Mouse (Mus musculus) hindbrain, embryonic 15.5 days (tissue): ENCODE data around the gene Ptpn20. TPM values are rescaled to one million over a fixed set of nuclear protein-coding genes. Genes with fewer than 3 reads are reported as not detected.
A peak's percentile ranks its signal among the peaks of the same experiment; 100 is the strongest.

ENCODE experiments used
- ATAC-seq: fragments of 200-750 bp; cut with Nextera tagmentation; 2 replicates; pipeline ENCODE4 v1.8.0; 2017; ENCODE audit warnings: low read depth, moderate number of reproducible peaks, moderate TSS enrichment; ENCODE audit not compliant: low FRiP score
- H3K27ac ChIP-seq: fragments of 300-500 bp; sonication (generic); replicated peaks from 2 replicates; pipeline ENCODE4 v1.5.1; 2015; ENCODE audit warnings: mild to moderate bottlenecking, inconsistent platforms
- H3K27me3 ChIP-seq: fragments of 300-500 bp; sonication (generic); 2 replicates; pipeline ENCODE4 v1.6.1; 2015; ENCODE audit warnings: control low read depth, inconsistent platforms
- H3K36me3 ChIP-seq: fragments of 300-500 bp; sonication (generic); 2 replicates; pipeline ENCODE4 v1.6.1; 2015; ENCODE audit warnings: control low read depth, inconsistent platforms
- H3K4me1 ChIP-seq: fragments of 300-500 bp; sonication (generic); replicated peaks from 2 replicates; pipeline ENCODE4 v1.6.1; 2015; ENCODE audit warnings: control low read depth, inconsistent platforms
- H3K4me2 ChIP-seq: fragments of 300-500 bp; sonication (generic); 2 replicates; pipeline ENCODE4 v1.6.1; 2015; ENCODE audit warnings: moderate library complexity, mild to moderate bottlenecking, inconsistent platforms
- H3K4me3 ChIP-seq: fragments of 300-500 bp; sonication (generic); 2 replicates; pipeline ENCODE4 v1.5.1; 2015; ENCODE audit warnings: mild to moderate bottlenecking, inconsistent platforms
- H3K9ac ChIP-seq: fragments of 300-500 bp; sonication (generic); 2 replicates; pipeline ENCODE4 v1.6.1; 2015; ENCODE audit warnings: inconsistent platforms
- H3K9me3 ChIP-seq: fragments of 300-500 bp; sonication (generic); 2 replicates; pipeline ENCODE4 v1.6.1; 2016; ENCODE audit warnings: control low read depth, inconsistent platforms
- WGBS: fragments of 180-500 bp; shearing (Covaris S2); methylation state at CpG from one replicate; pipeline ENCODE4 v1.1.7; 2015; 5-methylcytosine and 5-hydroxymethylcytosine counted together
- polyA plus RNA-seq: library from polyadenylated mRNA; unstranded; fragments of >200 nt; fragmentation: Nextera tagmentation; extraction: Ambion mirVana; gene quantifications from 2 replicates; pipeline ENCODE4 v1.2.1, GENCODE M21; 2015

Gene Ptpn20
- 0.08 and 0.25 TPM in 2 replicates for polyA plus RNA-seq

DNA sequence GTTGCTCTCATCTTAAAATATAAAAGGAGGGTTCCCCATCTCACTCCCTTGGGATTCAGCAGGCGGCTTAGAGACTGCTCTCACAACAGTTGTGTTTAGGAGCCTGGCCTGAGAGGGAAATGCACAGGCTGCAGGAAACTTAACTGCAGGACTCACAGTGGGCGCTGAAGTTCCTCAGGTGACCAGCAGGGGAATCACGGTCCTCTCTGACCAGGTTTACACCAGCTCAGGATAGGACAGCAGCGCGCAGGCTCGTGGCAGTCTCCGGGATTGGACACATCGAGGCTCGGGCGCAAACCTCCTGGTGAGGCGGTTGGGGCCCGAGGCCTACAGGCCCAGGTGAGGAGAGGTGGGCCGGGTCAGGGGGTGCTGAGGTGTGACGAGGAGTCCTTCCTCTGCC lies at the start of gene Ptpn20:
Ptpn20 (plus strand) TSS at position 257 of the 400 bp plus-strand sequence.
- H3K4me1 ChIP-seq, result no peaks in the 10 kb centered on the region
- 70% methylated on average over 14 of the region's 14 CpGs for WGBS

DNA sequence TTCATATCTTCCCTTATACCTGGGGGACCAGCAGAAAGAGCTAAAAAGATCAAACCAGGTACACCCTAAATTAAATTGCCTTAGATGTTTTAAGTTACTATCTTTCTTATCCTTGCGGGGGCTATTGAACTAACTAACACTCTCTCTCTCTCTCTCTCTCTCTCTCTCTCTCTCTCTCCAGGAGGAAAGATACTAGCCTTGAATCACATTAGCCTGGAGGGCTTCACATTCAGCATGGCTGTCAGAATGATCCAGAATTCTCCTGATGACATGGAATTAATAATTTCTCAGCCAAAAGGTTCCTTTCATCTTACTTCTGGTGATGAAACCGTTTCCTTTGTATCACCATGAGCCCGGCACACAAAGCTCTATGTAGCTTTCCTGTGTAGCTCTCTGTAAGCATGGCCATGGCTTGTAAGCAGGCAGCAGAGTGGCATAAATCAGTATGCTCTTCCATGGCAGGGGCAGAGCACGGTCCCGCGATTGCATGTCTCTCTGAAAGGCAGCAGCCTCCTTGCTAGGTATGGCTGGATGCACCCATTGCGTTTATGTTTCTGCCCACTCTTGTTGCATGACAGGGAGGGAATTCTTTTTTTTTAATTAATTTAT lies 49.3 kb upstream of the Ptpn20 start:
- Histone ChIP-seq H3K4me1 (no peaks in the 10 kb centered on the region), H3K4me2 (no peak overlapping the region), H3K9ac (no peak overlapping the region), H3K4me3 (no peak overlapping the region), H3K27me3 (no peaks in the 10 kb centered on the region), H3K27ac (0 out of 2 replicates have a peak overlapping the region, but pooled peaks have one; percentile 20), H3K9me3 (no peaks in the 10 kb centered on the region), H3K36me3 (no peaks in the 10 kb centered on the region)
- 73% methylated on average over 7 of the region's 7 CpGs for WGBS
- no peak for ATAC-seq

More for the DNA sequence above, at the start of gene Ptpn20:
- Histone ChIP-seq H3K9ac (no peak within 1 kb of the TSS), H3K36me3 (no peaks in the 10 kb centered on the region), H3K27ac (no peak within 1 kb of the TSS), H3K4me2 (no peak within 1 kb of the TSS), H3K4me3 (no peak within 1 kb of the TSS), H3K9me3 (no peaks in the 10 kb centered on the region), H3K27me3 (no peaks in the 10 kb centered on the region)
- ATAC-seq, result no peak

DNA sequence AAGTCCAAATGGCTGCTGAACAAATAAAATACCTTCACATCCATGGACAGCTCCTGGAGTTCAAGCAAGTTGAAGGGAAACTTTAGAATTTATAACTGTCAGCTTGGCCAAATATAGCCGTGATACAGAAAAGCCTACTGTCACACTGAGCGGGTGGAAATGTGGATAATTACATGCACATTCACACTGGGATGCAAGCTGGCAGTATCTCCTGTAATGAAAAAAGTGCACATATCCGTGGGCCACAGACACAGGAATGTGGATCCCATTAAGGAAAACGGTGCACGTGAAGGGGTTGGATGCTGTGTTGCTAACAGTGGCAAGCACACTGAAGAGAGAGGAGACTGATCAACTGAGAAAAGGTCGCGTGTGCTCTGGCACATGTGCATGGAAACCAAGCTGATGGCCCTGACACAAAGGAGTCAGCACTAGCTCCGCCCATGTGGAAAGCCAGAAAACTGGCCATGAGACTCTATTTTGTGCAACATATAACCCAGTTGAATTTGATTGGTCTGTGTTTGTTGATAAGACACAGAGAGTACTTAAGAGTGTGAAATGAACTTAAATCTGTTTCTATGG lies 43.4 kb upstream of the Ptpn20 start:
- Histone ChIP-seq H3K9me3 (no peaks in the 10 kb centered on the region), H3K9ac (no peak overlapping the region), H3K27ac (no peak overlapping the region), H3K36me3 (no peaks in the 10 kb centered on the region), H3K4me3 (no peak overlapping the region), H3K4me1 (peaks cover 16% of the 10 kb centered on the region), H3K27me3 (no peaks in the 10 kb centered on the region), H3K4me2 (no peak overlapping the region)
- ATAC-seq, result no peak
- 73% methylated on average over 8 of the region's 8 CpGs for WGBS

DNA sequence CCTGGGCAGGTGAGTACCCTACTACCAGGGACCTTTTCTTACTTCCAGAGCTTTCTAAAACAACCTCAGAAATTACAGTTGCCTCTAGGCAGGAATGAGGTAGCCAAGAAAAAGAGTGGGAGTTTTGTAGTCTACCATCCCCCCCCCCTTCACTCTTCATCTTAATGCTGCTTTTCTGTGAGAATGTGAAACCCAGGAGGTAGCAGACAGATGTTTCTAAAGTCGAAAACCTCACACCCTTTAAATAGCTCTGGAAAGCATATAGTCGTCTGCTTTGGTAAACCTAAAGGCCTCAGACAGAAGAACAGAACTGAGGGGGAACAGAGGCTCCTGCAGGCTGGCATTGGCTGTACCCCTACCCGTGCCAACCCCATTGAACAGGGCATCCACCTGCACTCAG lies 40.4 kb upstream of the Ptpn20 start:
- Histone ChIP-seq H3K4me2 (no peak overlapping the region), H3K4me3 (no peak overlapping the region), H3K4me1 (peaks cover 16% of the 10 kb centered on the region), H3K9me3 (no peaks in the 10 kb centered on the region), H3K27me3 (no peaks in the 10 kb centered on the region), H3K36me3 (no peaks in the 10 kb centered on the region), H3K9ac (no peak overlapping the region), H3K27ac (no peak overlapping the region)
- no peak for ATAC-seq
- 74% methylated on average over 3 of the region's 3 CpGs for WGBS

DNA sequence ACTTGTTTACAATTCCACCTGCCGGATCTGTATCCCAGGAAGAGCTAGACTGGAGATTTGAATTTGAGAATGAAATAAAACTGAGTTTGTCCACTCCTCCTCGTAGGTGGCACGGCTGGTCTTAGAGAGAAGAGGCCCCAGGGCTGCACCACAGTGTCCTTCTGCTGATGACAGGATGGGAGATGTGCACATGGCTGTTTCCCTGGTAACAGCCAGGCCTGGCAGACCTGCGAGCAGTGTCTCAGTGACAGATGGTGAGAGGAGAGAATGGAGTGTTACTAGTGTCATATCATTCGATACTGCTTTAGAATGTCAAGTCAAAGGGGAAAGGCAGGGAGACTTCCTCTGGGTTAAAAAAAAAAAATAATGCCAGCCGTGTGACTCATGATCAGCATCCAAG lies 39.2 kb upstream of the Ptpn20 start:
- no peaks in the 10 kb centered on the region for H3K9me3 ChIP-seq
- no peak overlapping the region for H3K4me3 ChIP-seq
- no peak overlapping the region for H3K9ac ChIP-seq
- 28% methylated on average over 6 of the region's 6 CpGs for WGBS
- H3K36me3 ChIP-seq, result no peaks in the 10 kb centered on the region
- H3K27ac ChIP-seq, result peak overlapping the region; percentile 56
- ATAC-seq, result peak; percentile 89; the same call in 1 of the 2 replicates
- no peaks in the 10 kb centered on the region for H3K27me3 ChIP-seq
- H3K4me2 ChIP-seq, result no peak overlapping the region
- H3K4me1 ChIP-seq, result peaks cover 16% of the 10 kb centered on the region

DNA sequence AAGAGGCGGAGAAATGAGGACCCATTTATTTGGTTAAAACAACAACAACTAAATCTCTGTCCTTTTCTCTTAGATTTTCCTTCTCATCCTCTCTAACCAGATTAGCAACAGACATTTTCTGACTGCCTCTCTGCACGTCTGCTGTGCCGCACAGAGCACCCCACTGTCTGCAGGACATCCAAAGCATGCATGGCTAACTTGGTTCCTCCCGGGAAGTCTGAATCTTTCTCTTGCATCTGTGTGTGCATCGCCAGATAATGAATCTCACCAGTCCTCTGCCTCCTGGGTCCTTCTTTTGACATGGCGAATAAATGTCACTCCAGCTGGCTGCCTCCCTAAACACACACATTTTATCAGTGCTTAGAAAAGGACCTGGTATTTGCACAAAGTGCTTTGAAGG lies 18.3 kb upstream of the Ptpn20 start:
- H3K9ac ChIP-seq, result no peak overlapping the region
- no peak overlapping the region for H3K27ac ChIP-seq
- 20% methylated on average over 6 of the region's 6 CpGs for WGBS
- H3K36me3 ChIP-seq, result no peaks in the 10 kb centered on the region
- ATAC-seq, result no peak
- no peaks in the 10 kb centered on the region for H3K9me3 ChIP-seq
- H3K27me3 ChIP-seq, result no peaks in the 10 kb centered on the region
- no peak overlapping the region for H3K4me2 ChIP-seq
- peaks cover 6% of the 10 kb centered on the region; the same call in 1 of the 2 replicates for H3K4me1 ChIP-seq
- H3K4me3 ChIP-seq, result no peak overlapping the region

DNA sequence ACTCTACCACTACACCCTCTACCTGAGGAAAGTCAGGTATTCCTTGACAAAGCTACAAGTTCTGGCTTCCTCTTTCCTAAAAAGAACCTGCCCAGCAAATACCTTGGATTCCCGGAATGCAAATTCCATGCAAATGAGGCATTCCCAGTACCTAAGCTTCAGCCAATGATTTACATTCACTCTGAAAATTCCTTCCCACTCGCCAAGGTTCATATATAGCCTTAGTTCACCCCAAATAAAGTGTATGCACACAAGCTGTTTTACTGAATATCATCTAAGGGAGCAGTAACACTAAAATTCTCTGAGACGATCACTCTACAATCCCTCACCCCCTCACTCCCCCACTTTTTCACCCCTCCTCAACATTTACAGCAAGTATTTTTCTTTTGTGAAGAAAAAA lies 15.4 kb upstream of the Ptpn20 start:
- no peaks in the 10 kb centered on the region for H3K36me3 ChIP-seq
- no peak overlapping the region for H3K27ac ChIP-seq
- no peaks in the 10 kb centered on the region for H3K9me3 ChIP-seq
- no peak overlapping the region for H3K4me2 ChIP-seq
- no peak for ATAC-seq
- WGBS, result 72% methylated on average over 3 of the region's 3 CpGs
- no peak overlapping the region for H3K4me3 ChIP-seq
- H3K9ac ChIP-seq, result no peak overlapping the region
- no peaks in the 10 kb centered on the region for H3K27me3 ChIP-seq
- peaks cover 6% of the 10 kb centered on the region; the same call in 1 of the 2 replicates for H3K4me1 ChIP-seq

DNA sequence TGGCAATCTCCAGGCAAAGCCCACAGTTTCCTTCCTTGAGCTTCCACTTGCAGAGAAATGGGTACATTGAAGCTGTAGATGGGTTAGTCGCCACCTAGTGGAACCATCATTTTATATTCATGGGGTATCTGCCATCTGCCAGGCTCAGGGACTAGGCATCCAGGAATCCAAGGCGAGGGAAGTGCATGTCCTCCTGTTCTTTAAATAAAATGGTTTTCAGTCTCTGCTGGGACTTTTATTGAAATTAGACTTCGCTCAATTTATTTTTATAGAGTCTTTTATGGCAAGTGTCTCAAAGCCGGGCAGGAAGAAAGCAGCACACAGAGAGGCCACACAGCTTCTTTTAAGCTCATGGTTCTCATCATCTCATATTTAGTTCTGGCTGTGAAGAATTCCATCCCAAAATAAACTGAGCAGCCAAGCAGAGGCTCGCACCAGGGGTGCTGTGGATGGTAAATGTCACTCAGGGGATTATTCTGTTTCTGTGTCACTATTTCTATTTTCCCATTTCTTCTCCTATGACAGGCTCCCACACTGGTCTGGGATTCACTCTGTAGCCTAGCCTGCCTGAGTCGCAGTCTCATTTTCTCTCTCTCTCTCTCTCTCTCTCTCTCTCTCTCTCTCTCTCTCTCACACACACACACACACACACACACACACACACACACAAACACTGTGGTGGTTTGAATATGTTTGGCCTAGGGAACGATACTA lies 9.1 kb upstream of the Ptpn20 start:
- Histone ChIP-seq H3K4me3 (no peak overlapping the region), H3K27ac (no peak overlapping the region), H3K36me3 (no peaks in the 10 kb centered on the region), H3K9ac (no peak overlapping the region), H3K9me3 (no peaks in the 10 kb centered on the region), H3K4me2 (no peak overlapping the region), H3K27me3 (no peaks in the 10 kb centered on the region), H3K4me1 (no peaks in the 10 kb centered on the region)
- ATAC-seq, result no peak
- WGBS, result 61% methylated on average over 7 of the region's 7 CpGs

DNA sequence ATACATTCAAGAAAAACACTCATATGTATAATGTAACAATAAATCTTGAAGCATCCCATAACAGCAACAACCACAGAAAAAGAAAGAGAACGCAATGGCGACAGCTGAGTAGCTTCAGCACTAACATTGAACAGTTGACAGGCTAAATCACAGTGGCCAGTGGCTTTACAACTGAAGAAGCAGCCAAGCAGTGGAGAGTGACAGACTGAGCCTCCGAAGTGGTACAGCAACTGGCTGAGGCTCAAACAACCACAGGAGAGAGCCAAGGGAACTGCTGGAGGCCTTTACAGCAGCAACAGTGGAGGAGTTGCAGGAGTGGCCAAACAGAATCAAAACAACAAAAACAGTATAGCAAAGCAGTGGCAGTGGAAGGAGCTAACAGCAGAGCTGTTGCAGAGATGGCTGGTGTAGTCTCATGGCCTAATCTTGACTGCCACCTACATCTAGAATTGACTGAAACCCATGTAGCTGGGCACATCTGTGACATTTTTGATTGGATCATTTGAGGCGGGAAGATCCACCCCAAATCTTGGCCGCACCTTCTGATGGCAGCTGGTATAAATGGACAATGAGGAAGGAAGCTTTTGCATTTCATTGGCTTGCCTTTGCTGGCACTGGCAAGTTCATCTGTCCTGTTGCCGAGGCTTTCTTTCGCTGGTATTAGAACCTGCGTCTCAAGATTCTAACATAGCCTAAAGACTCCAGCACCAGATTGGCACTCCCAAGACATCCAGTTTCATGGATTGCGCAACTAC lies 9.5 kb downstream of the Ptpn20 start:
- 89% methylated on average over 9 of the region's 9 CpGs for WGBS
- Histone ChIP-seq H3K4me2 (no peak overlapping the region), H3K4me1 (no peaks in the 10 kb centered on the region), H3K9ac (no peak overlapping the region), H3K9me3 (no peaks in the 10 kb centered on the region), H3K36me3 (no peaks in the 10 kb centered on the region), H3K27ac (no peak overlapping the region), H3K4me3 (no peak overlapping the region), H3K27me3 (no peaks in the 10 kb centered on the region)
- ATAC-seq, result no peak

DNA sequence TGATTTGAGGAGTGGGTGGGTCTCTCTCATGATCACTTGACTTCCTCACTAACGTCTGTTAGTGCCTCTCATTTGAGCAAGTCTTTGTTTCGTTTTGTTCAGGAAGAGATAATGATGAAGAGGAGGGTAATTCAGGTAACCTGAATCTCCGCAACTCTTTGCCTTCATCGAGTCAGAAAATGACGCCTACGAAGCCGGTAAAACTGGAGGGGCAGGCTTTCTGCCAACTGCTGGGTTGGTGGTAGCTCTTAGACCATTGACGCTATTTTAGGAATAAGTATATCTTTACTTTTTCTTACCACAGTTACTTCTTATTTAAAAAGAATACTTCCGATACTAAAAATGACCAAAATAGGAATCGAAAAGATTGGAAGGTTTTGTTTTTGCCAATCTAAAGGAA lies 18.4 kb downstream of the Ptpn20 start:
- 94% methylated on average over 10 of the region's 10 CpGs for WGBS
- H3K9ac ChIP-seq, result no peak overlapping the region
- no peak for ATAC-seq
- no peak overlapping the region for H3K27ac ChIP-seq
- no peak overlapping the region for H3K4me3 ChIP-seq
- no peaks in the 10 kb centered on the region for H3K27me3 ChIP-seq
- H3K36me3 ChIP-seq, result no peaks in the 10 kb centered on the region
- no peak overlapping the region for H3K4me2 ChIP-seq
- H3K9me3 ChIP-seq, result no peaks in the 10 kb centered on the region
- H3K4me1 ChIP-seq, result no peaks in the 10 kb centered on the region

DNA sequence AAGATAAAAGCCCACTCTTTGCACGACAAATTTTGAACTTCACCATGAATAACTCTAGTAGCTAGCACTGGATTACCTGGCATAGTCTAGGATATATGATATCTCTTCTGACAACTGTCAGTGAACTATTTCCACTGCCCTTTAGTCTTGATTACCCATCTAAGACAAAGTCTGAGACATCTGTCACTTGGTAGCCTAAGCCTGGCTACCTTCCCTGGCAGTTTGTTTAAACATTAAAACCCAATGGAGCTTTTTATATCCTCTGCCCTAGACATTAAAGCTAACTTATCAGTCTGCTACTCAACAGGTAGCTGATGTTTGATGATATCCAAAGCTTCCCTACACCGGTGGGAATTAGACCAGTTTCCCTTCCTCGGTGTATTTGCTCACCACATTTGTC lies 36.0 kb downstream of the Ptpn20 start:
- Histone ChIP-seq H3K27me3 (no peaks in the 10 kb centered on the region), H3K4me2 (no peak overlapping the region), H3K27ac (no peak overlapping the region), H3K4me1 (no peaks in the 10 kb centered on the region), H3K4me3 (no peak overlapping the region), H3K9ac (no peak overlapping the region), H3K9me3 (no peaks in the 10 kb centered on the region), H3K36me3 (no peaks in the 10 kb centered on the region)
- WGBS, result 87% methylated on average over 3 of the region's 3 CpGs
- no peak for ATAC-seq
